Mouse (Mus musculus) lung, postnatal 10 days (tissue): ENCODE measurements at regions not wholly inside any gene's neighbourhood (a gene's known extent, or its start where the extent isn't known, plus 50 kb on each side); places are given as distances from the start of the nearest gene placed in this dataset.

Experiments
- DNase-seq: peaks from one replicate; pipeline ENCODE4 v3.0.0; 2021

GRCm38 (mm10) chr15:63360402-63360801, 484.6 kb downstream of the Gsdmc2 start:
- peak; percentile 72 for DNase-seq

- no peak for DNase-seq
These were observed 503.2 kb downstream of the Gsdmc2 start for GRCm38 (mm10) chr15:63341730-63342129.

DNA sequence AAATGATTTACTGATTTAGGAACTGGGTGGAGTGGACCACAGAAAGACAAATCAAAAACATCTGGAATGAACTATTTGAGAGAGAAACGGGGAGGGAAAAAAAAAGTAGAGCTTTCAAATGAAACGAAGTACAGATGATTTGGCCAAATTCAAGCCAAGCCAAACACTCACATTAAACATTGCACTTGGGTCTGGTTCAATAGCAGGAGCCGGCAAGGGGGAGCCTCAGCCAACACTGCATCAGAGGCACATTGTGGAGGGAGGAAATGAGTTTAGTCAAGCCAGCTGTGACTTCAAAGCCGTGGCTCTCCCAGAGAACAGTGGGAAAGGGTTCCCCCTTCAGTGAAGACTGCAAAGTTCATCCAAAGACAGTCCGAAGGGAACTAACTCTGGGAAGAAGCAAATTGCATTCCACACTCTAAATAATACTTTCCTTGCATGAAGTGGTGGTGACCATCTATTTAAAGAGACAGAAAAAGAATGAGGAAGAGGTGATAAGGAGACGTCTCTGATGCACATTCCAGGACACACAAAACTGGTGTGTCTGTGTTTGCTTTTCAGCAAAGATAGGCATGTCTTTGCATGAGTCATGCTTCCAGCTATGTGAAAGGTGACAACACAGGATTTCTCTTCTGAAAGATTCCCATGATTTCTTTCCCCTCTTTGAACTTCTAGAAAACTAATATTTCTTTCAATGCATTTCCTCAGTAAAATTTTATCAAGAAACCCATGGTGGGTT, 504.5 kb downstream of the Gsdmc2 start:
- peak; percentile 86 for DNase-seq

- no peak for DNase-seq
These were observed 525.3 kb downstream of the Gsdmc2 start for GRCm38 (mm10) chr15:63319666-63320065.

DNA sequence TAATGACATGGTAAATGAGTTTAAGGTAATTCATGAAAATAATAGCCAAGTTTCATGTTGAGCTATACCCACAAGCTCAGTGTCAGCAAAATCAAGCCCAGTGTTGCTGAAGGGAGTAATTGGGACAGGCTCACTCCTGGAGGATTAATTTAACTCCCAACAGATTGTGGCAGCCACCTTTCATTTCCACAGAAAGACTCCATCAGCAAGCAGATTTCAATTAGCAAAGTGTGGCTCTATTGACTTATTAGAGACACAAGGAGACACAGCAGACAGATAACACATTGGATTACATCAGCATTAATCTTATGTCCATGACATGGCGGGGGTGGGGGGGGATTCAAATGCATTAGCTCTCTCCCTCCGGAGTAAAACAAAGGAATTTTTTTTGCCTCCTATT, 534.6 kb downstream of the Gsdmc2 start:
- DNase-seq = no peak

DNA sequence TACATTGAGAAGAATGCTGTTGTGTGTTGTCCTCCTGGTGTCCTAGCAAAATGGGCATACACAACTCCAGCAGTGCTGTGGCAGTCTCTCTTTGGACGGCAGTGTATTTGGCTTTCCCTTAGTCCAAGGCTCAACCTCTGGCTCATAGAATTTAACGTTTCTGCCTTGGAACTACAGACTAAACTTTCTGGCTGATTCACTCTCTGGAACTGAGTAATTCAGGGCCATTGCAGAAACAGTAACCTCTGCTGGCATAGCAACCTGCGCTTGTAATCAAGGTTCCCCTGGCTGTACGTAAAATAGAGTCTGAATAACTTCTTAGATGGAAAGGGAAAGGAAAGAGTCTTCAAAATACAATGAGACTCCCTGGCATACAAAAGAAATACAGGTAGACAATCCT, 545.7 kb downstream of the Gsdmc2 start:
- no peak for DNase-seq

DNA sequence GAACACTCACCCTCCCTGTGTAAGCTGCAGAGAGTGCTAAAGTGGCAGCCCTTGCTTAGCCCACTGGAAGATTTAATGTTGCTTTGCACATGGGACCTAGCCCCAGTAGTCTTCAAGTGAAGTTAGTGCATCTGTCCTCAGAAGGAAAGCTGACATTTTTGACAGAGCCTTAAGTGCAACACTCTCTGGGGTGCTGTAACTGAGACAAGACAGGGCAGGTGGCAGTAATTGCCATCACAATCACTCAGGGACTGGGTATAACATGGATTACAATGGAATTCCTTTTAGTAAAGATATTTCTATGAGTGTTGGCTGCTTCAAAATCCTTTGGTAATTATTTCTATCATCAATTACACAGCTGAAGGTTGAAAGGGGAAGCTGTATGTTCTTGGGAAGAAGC, 556.4 kb downstream of the Gsdmc2 start:
- DNase-seq = no peak

DNA sequence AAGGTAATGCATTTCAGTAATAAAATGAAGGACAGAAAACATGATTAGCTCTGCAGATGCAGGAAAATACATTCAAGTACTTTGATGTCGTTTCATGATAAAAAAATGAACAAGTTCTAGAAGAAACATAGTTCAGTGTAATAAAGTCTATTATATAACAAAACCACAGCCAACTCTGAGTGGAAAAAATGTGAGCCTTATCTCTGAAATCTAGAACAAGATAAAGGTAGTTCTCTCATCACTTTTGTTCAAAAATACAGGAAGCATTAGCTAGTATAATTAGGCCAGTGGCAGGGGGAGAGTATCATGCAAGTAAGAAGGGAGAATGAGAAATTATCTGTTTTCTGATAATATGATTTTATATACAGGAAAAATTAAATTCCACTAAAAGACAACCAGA, 559.0 kb downstream of the Gsdmc2 start:
- no peak for DNase-seq

DNA sequence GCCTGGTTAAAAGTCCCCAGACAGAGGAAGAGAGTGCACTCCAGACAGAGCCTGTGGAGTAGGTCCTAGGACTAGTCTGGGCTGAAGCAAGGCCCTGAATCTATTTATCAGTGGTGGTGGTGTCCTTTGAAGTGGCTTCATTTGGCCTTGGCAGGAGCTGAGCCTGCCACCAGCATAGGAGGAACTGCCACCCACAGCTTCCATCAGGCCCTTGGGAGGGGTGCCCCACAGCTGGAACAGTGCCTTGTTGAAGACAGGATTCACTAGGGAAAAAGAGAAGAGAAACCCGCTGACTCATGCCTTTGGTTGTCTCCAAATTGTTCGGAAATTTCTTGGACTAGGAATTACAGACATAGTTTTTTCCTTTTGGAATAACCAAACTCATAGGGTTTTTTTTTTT, 574.6 kb downstream of the Gsdmc2 start:
- peak; percentile 16 for DNase-seq

DNA sequence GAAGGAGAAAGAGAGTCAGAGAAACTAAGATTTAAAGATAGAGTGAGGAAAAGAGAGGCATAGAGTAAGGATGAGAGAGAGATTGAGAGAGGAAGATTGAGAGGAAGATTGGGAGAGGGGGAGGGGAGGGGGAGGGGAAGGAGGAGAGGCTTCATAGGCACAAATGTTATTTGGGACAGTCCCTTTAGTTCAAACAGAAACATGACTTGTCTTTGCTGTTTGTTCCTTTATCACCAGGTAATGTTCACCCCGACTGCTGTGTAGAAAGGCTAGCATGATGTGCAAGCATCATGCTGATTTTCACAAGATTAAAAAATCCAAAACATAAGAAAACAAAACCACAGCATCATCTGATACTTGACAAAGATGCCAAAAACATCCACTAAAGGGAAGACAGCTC, 579.1 kb downstream of the Gsdmc2 start:
- no peak for DNase-seq

DNA sequence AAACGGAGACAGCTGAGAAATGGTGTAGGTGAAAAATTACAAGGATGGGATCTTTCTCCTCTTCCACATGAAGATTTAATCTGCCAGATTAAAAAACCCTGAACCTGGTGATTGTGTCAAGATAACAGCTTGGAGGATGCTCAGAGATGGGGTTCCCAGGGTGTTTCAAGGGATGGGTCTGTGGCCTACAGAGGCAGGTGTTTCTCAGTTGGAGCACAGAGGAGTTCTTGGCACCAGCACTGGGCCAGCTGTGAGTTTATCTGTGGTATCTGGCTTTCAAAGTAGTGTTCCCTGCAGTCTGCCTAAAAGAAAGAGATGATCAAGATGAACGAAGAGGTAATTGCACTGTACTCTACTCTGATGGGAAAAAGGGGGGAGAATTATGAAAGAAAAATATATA, 589.2 kb downstream of the Gsdmc2 start:
- no peak for DNase-seq

DNA sequence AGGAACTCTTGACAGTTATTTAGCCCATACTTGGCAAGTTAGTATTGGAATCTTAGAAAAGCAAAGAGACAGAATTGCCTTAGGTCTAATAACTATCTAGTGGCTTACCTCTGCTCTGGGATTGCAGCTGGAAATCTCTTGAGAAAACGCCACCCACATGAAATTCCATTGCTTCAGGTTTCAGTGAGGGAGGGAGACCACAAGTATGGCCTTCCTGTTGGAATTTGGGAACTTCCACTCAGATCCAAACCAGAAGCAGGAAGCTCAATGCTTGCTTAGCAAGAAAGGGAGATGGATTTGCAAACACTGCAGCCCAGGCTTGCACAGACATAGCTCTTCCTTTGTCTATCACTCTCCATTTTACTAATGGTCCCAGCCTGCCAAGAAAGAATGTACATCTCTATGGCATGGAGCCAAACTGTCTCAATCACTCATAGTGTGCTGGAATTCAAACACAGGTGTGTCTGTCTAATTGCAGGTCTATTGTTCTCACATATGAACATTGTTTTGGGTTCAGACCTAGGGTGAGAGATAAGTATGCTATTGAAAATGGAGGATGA, 592.1 kb downstream of the Gsdmc2 start:
- no peak for DNase-seq

DNA sequence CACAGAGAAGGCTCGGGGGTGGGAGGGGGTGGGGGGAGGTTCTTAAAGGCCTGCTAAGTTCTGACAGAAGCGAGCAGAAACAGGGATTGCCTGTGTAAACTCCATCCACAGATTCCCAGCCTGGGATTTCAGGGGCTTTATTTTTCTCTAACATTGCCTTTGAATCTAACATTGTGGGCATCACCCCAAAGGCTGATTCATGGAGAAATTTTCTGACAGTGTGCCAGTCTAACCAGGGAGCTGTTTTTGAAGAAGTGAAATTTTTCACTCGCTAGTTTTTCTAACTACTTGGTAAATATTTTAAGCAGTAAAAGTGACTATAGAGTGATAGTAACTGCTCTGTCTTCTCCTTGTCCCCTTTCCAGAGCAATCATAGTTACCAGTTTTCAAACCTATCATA, 606.4 kb downstream of the Gsdmc2 start:
- peak; percentile 12 for DNase-seq

- peak; percentile 7 for DNase-seq
These were observed 626.5 kb downstream of the Gsdmc2 start for GRCm38 (mm10) chr15:63218393-63219060.

- no peak for DNase-seq
These were observed 639.8 kb downstream of the Gsdmc2 start for GRCm38 (mm10) chr15:63205150-63205549.

DNA sequence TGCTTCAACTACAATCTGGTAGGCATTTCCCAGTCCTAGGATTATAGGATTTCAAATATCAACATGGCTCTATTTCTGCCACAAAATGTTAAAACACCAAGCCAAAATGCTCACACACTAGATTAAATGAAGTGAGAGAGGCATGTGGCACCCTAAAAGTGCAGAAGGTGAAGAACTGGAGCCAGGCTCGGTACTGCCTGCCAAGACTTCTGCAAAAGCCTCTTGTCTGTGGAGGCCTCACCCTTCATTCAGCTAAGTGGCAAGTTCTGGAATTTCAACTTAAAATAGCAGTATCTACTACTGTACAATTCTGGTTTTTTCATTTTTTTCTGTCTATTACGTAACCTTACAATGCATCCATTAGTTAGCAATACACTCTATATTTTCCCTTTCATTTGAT, 649.9 kb downstream of the Gsdmc2 start:
- DNase-seq = peak; percentile 19

DNA sequence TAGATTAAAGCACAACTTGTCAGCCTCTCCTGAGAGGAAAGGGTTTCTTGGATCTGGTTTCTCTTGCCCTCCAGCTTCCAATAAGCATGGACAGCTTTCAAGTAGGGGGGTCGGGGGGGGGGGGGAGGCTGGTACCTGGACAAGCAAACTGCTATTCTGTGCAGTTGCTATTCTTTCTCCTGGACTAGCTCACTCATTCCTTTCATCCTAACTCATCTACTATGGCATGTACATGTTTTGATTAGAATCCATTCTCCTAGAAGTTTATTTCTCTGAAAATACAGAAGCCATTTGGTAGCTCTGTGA, 650.5 kb downstream of the Gsdmc2 start:
- no peak for DNase-seq

GRCm38 (mm10) chr15:63193617-63194491, 651.1 kb downstream of the Gsdmc2 start:
- DNase-seq = no peak

DNA sequence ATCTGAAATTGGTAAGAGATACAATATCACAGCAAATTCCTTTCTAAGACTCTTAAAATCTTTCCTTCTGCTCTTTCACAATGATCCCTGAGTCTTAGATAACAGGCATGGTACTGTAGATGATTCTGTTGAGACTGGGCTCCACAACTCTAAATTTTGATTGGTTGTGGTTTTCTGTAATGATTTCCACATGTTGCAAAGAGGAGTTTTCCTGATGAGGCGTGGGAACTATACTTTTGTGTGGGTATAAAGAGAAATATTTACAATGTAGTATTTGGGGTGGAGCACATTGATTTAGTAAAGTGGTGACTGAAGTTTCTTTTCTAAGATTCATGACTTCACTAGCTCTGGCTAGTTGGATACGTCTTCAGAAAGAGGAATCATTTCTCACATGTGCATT, 653.2 kb downstream of the Gsdmc2 start:
- no peak for DNase-seq

- no peak for DNase-seq
These were observed 654.9 kb downstream of the Gsdmc2 start for GRCm38 (mm10) chr15:63190086-63190485.

DNA sequence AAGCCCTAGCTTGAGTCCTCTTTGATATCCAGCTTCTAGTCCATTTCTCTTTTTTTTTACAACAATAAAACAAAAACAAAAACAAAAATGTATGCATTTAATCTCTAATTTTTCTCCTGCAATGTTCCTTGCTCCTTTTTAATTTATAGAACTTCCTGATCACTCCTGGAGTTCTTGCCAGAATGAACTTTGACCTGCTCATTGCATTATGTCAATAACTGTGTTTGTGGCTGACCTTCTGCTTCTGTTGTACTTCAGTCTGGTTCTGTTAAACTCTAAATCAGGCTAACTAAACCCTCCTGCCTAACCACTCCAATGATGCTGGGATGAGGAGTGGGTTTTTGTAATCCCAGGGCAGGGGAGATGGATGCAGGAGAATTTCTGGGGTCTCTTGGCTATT, 674.0 kb downstream of the Gsdmc2 start:
- no peak for DNase-seq

DNA sequence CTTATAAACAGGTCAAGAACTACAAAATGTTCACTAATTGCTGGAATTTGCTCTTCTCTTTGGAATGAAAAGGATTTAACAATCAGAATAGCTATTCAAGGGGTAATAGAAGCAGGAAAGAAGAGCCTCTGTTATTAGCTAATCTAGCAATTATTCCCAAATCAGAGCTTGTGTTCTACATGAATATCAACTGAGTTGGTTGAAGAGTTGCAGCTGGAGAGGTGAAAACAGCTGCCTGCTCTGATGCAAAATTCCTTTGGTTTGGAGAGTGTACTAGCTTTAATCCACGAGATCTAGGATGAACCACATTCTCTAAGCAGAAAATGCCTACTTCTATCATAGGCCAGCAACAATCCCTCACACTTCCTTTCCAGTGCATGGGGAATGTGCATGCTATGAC, 674.8 kb downstream of the Gsdmc2 start:
- DNase-seq = peak; percentile 10

DNA sequence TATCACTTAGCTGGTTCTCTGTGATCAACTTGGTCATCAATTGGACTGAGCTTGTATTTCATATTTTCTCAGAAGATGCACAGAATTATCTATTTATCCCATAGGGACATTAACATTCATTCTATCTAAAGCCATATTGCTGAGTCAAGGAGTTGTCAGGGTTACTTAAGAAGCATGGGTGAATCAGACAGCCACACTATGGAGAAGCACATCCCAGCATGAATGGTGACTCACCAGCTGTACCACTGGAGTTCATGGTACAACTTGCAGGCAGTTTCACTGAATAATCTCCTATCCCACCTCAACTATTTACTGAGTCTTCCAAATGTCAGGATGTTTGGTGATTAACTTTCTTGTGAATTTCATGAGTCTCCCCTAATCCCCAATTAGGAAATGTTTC, 678.6 kb downstream of the Gsdmc2 start:
- no peak for DNase-seq
